Mouse (Mus musculus) erythroblast, embryonic 14.5 days (primary cell): ENCODE results near the gene Casp6. TPM values are rescaled to one million over a fixed set of nuclear protein-coding genes. Genes with fewer than 3 reads are reported as not detected.

Experiments used
- H3K27me3 ChIP-seq: 2 replicates; pipeline ENCODE4 v1.6.1; 2012; ENCODE audit warnings: inconsistent platforms; ENCODE audit not compliant: control insufficient read depth
- H3K36me3 ChIP-seq: 2 replicates; pipeline ENCODE4 v1.6.1; 2012; ENCODE audit warnings: mild to moderate bottlenecking, inconsistent platforms; ENCODE audit not compliant: control insufficient read depth
- H3K4me1 ChIP-seq: 2 replicates; pipeline ENCODE4 v1.6.1; 2012; ENCODE audit warnings: inconsistent platforms; ENCODE audit not compliant: control insufficient read depth
- H3K4me3 ChIP-seq: replicated peaks from 2 replicates; pipeline ENCODE3; 2012; ENCODE audit warnings: moderate library complexity, mild to moderate bottlenecking, inconsistent platforms
- H3K9me3 ChIP-seq: 2 replicates; pipeline ENCODE4 v1.6.1; 2012; ENCODE audit warnings: low read length, inconsistent platforms, mixed read lengths; ENCODE audit not compliant: control insufficient read depth
- GATA1 ChIP-seq: IDR thresholded peaks from 2 replicates; pipeline ENCODE4 v1.6.1; 2012; ENCODE audit warnings: low read length, inconsistent platforms, mixed read lengths
- TAL1 ChIP-seq: IDR thresholded peaks from 3 replicates; pipeline ENCODE4 v1.6.1; 2012; ENCODE audit warnings: low read length, inconsistent platforms, mixed read lengths
- polyA plus RNA-seq: library from polyadenylated mRNA; stranded (reverse); fragments of >175 nt; gene quantifications from 2 replicates; pipeline ENCODE4 v1.2.3, GENCODE M21; 2012

Gene Casp6
- 0.47 and 0.62 TPM in 2 replicates for polyA plus RNA-seq

DNA sequence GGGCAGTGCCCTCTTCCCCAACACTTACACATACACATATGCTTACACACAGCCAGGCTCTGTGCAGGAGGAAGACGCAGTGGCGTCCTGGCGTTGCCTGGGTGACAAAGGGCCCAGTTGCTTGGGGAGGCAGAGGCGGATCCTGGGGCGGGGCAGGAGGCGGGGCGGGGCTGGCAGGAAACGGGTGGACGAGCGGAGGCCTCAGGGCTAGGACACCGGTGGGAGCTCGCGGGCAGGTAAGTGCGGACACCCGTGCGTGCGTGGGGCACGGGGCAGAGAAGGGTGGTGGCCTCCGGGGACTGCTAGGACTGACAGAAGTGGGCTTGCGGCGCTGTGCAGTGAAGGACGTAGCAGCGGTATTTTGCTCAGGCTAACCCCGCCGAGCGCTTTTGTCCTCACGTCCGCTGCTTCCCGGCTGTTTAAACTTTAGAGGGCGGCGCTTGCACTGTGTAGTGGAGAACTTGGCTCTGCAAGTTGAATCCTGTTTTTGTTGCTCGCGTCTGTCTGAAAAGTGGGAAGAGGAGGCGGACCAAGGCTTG, at the start of gene Casp6:
TSS of gene Casp6 (plus strand) at position 155 of the 539 bp plus-strand sequence.
- Histone ChIP-seq H3K4me3 (peak within 1 kb of the TSS; percentile 83), H3K27me3 (no peaks in the 10 kb centered on the region), H3K4me1 (peaks cover 51% of the 10 kb centered on the region), H3K9me3 (no peaks in the 10 kb centered on the region), H3K36me3 (peaks cover 25% of the 10 kb centered on the region)
- TF ChIP-seq GATA1, result no peak
- no peak for TF ChIP-seq TAL1

DNA sequence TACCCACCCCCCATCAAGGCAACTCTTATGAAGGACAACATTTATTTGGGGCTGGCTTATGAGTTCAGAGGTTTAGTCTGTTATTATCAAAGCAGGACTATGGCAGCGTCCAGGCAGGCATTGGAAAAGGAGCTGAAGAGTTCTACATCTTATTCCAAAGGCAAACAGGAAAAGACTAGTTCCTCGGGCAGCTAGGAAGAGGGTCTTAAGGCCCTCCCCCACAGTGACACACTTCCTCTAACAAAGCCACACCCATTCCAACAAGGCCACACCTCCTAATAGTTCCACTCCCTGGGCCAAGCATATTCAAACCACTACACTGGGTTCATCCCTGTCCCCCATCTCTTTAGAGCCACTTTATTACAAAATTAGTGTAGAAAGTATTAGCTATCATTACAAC, 38.6 kb upstream of the Casp6 start:
- no peaks in the 10 kb centered on the region for H3K4me1 ChIP-seq
- H3K36me3 ChIP-seq, result peaks cover 2% of the 10 kb centered on the region; the same call in 1 of the 2 replicates
- H3K4me3 ChIP-seq, result no peak overlapping the region
- TF ChIP-seq TAL1 (no peak), GATA1 (no peak)
- H3K9me3 ChIP-seq, result peaks cover 9% of the 10 kb centered on the region
- no peaks in the 10 kb centered on the region for H3K27me3 ChIP-seq

DNA sequence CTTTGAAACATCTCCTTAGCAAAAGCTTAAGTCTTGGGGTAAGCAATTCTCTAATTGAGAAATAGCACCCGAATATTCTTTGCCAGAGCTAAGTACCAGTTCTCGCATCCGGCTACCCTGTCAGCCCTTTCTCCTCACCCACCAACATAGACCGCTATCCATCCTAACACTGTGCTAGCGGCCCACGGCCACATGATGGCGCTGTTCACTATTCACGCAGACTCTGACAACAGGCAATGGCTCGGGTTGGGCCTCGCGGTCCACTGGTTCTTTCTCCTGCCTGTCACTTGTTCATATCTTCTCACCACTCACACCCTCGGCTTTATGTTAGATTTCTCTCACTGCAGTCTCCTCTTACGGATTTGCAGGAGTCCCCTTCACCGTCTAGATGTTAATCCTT, 37.5 kb upstream of the Casp6 start:
- no peak overlapping the region for H3K4me3 ChIP-seq
- H3K36me3 ChIP-seq, result no peaks in the 10 kb centered on the region; the same call in 1 of the 2 replicates
- TF ChIP-seq GATA1 (no peak), TAL1 (no peak)
- no peaks in the 10 kb centered on the region for H3K4me1 ChIP-seq
- H3K27me3 ChIP-seq, result no peaks in the 10 kb centered on the region
- peaks cover 7% of the 10 kb centered on the region for H3K9me3 ChIP-seq

DNA sequence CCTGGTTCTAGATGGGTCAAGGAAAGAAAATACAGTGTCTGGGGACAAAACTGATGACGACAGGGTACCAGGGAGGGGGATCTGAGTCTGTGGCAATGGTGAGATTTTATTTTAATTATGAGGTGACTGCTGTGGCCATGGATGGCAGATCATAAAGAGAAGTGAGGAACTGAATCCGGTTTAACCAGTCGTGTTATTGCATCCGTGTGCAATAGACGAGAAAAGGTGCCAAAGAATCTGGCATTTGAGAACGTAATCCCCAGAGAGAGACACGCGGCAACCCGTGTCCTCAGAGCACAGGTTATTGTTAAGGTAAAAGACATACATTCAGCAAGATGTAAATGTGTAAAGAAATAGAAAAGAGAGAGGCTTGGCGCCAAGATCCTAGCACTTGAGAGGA, 23.9 kb upstream of the Casp6 start:
- no peaks in the 10 kb centered on the region for H3K9me3 ChIP-seq
- no peak for TF ChIP-seq TAL1
- no peak for TF ChIP-seq GATA1
- no peak overlapping the region for H3K4me3 ChIP-seq
- H3K4me1 ChIP-seq, result peaks cover 45% of the 10 kb centered on the region
- no peaks in the 10 kb centered on the region for H3K27me3 ChIP-seq
- no peaks in the 10 kb centered on the region; the same call in 1 of the 2 replicates for H3K36me3 ChIP-seq

DNA sequence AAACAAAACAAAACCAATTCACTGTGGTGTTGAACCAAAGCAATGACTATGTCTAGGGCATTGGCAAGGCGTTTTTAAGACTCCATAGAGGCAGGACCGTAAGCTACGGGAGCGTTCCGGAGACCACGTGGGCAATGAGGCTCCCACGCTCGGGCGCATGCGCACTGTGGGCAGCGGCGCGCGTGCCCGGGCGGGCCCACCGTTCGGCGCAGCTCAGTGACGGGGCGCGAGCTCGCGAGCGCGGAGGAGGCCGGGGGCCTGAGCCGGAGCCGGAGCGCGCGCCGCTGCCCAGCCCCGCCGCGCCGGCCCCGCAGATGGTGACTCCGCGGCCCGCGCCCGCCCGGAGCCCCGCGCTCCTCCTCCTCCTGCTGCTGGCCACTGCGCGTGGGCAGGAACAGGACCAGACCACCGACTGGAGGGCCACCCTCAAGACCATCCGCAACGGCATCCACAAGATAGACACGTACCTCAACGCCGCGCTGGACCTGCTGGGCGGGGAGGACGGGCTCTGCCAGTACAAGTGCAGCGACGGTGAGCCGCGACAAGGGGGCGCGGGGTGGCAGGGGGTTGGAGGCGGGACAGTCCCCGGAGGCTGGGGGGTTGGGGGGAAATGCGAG, 22.7 kb upstream of the Casp6 start, which contains the start of gene Pla2g12a:
TSS of gene Pla2g12a (plus strand) at position 202 of the 617 bp plus-strand sequence.
- Histone ChIP-seq H3K9me3 (no peaks in the 10 kb centered on the region), H3K36me3 (peaks cover 3% of the 10 kb centered on the region), H3K4me1 (peaks cover 56% of the 10 kb centered on the region), H3K27me3 (no peaks in the 10 kb centered on the region), H3K4me3 (peak within 1 kb of the TSS; percentile 86)
- no peak for TF ChIP-seq TAL1
- no peak for TF ChIP-seq GATA1

DNA sequence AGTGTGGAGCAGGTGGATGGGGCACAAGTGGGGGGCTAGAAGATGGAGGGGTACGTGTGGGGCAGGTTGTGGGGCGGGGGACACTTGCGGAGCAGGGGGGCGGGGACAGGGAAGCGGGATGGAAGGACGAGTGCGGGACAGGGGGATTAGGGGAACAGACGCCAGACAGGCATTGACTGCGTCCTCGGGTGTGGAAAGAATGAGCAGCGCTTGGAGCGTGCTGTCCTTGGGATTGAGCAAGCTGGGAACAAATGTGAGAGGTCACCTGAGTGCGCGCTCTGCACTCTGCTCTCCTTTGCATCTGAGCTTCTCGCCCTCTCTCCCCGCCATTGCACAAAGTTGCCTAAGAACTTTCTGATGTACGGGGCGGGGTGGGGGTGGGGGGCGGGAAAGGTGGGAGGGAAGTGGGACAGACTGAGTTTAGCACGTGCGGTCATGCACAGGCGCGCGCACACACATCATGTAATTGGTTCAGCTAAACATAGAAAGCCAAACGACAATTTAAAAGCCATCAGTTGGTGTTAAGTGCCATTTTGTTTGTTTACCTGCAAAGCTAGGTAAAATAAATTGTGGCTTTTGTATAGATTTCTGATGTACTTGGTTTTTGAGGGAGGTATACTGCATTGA, 22.0 kb upstream of the Casp6 start:
- H3K27me3 ChIP-seq, result no peaks in the 10 kb centered on the region
- H3K4me3 ChIP-seq, result peak overlapping the region; percentile 86
- H3K9me3 ChIP-seq, result no peaks in the 10 kb centered on the region
- TF ChIP-seq TAL1 (no peak), GATA1 (no peak)
- peaks cover 3% of the 10 kb centered on the region for H3K36me3 ChIP-seq
- peaks cover 61% of the 10 kb centered on the region for H3K4me1 ChIP-seq

DNA sequence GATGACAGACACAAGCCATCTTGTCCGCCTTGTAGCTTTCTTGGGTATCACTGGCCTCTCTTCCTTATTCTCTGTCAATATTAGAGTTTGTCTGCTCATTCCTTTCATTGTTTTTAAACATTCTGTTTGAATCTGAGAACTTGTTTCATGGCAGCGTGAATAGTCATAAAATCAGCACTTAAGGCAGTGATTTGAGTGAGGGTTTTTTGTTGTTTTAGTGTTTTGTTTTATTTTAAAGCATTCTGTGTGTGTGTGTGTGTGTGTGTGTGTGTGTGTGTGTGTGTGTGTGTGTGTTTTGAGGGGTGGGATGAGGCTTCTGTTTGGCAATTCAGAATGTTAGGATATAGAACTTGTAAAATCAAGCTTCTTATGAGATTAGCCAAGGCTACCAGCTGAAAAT, 21.3 kb upstream of the Casp6 start:
- Histone ChIP-seq H3K36me3 (peaks cover 3% of the 10 kb centered on the region), H3K27me3 (no peaks in the 10 kb centered on the region), H3K9me3 (no peaks in the 10 kb centered on the region), H3K4me1 (peaks cover 67% of the 10 kb centered on the region), H3K4me3 (peak overlapping the region; percentile 86)
- TF ChIP-seq GATA1 (no peak), TAL1 (no peak)

DNA sequence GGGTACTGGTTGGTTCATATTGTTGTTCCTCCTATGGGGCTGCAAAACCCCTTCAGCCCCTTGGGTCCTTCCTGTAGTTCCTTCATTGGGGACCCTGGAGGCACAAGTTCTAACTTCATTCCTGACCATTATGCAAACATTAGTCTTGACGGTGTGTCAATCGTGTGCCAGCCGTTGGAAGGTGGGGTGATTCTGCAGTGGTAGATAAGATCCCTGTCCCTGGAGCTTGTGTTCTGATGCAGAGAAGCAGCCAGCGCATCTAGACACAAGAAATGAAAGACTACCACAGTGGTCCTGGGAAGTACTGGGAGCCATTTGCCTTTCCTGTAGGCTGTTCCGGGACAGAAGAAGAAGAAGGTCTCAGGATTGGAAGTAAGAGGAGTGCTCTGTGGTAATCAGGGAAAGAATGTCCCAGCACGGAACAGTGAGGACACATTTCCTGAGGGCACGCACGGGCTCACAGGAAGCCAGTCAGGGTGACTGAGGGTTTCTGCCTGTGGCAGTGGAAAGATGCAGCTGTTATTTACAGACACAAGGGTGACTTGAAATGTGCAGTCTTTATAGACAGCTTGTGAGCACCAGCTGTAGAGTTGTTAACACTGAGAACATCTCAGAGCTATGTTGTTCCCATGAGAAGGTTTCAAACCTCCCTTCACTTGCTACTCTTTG, 20.2 kb upstream of the Casp6 start:
- H3K27me3 ChIP-seq, result no peaks in the 10 kb centered on the region
- H3K4me1 ChIP-seq, result peaks cover 79% of the 10 kb centered on the region
- TF ChIP-seq TAL1, result no peak
- TF ChIP-seq GATA1, result peak; percentile 53; the same call in 1 of the 2 replicates
- H3K4me3 ChIP-seq, result peak overlapping the region; percentile 67
- H3K9me3 ChIP-seq, result no peaks in the 10 kb centered on the region
- peaks cover 5% of the 10 kb centered on the region for H3K36me3 ChIP-seq

DNA sequence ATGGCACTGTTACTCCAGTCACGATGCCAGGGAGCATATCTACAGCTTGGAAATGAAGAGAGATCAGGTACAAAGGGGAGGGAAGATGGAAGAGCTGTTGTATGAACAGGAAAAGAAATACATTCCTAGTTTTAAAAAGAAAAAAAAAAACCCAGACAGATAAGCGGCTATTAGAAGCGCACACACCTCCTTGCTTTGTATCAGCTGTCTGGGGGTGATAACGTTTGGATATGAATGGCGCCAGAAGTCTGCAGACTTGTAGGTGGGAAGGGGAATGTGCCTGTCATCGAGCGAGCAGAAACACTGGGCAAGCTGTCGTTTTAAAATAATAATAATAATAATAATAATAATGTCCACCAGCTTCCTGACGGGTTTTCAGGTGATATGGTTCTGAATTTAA, 15.6 kb upstream of the Casp6 start:
- no peak for TF ChIP-seq TAL1
- no peak for TF ChIP-seq GATA1
- Histone ChIP-seq H3K4me1 (peaks cover 69% of the 10 kb centered on the region), H3K27me3 (no peaks in the 10 kb centered on the region), H3K36me3 (peaks cover 37% of the 10 kb centered on the region), H3K4me3 (peak overlapping the region; percentile 42), H3K9me3 (no peaks in the 10 kb centered on the region)
